Mouse (Mus musculus) heart, postnatal 25 days (tissue): ENCODE data around the gene Rnf187. TPM values are rescaled to one million over a fixed set of nuclear protein-coding genes. Genes with fewer than 3 reads are reported as not detected.

ENCODE experiments used
- DNase-seq: peaks from one replicate; pipeline ENCODE4 v3.0.0; 2022; ENCODE audit warnings: low spot score
- intact Hi-C: fragments of 180-260 bp; cut with DNase I; formaldehyde crosslinking; loops from one replicate; pipeline ENCODE4 v1.15.1; 2025
- total RNA-seq, 2 experiments: library from RNA; stranded (reverse); gene quantifications; 2 replicates each; pipeline ENCODE4 v1.2.3; 2021

The Rnf187 gene
- total RNA-seq, 2 experiments from 2014 or later, result 163 to 167 TPM

- no peak for DNase-seq
- intact Hi-C loops, result no loop called here
Observed at GRCm38 (mm10) chr11:58949480-58950431, 11.0 kb upstream of the Rnf187 start.

- DNase-seq, result no peak
- intact Hi-C loops, result no loop called here
Observed at GRCm38 (mm10) chr11:58948542-58949479, 10.1 kb upstream of the Rnf187 start, which contains the start of gene Hist3h2ba. TSS of gene Hist3h2ba (plus strand) at chr11:58948920.

- no peak for DNase-seq
- intact Hi-C loops, result no loop called here
Observed at GRCm38 (mm10) chr11:58947798-58948528, 9.2 kb upstream of the Rnf187 start.

GRCm38 (mm10) chr11:58947306-58947705 lies 8.6 kb upstream of the Rnf187 start:
- intact Hi-C loops, result no loop called here
- DNase-seq, result no peak

- DNase-seq, result no peak
- intact Hi-C loops, result no loop called here
Observed at GRCm38 (mm10) chr11:58944136-58944535, 5.4 kb upstream of the Rnf187 start.

- DNase-seq, result no peak
- intact Hi-C loops, result loop anchor here (2.0 to 10.0 kb wide), 2 partner anchors 18 to 356 kb away; partner anchors contain the start of gene Wnt3a
Observed at GRCm38 (mm10) chr11:58939088-58939439, 348 bp upstream of the Rnf187 start.

GRCm38 (mm10) chr11:58937909-58938308 lies 807 bp downstream of the Rnf187 start:
- intact Hi-C loops, result loop anchor here (2.0 to 10.0 kb wide), 2 partner anchors 19 to 357 kb away; partner anchors contain the start of gene Wnt3a
- no peak for DNase-seq

- DNase-seq, result no peak
- intact Hi-C loops, result loop anchor here (10.0 kb wide), 1 partner anchor 363 kb away; the partner anchor contains the start of gene Wnt3a
Observed at GRCm38 (mm10) chr11:58931576-58931975, 7.1 kb downstream of the Rnf187 start.

- intact Hi-C loops, result loop anchor here (10.0 kb wide), 1 partner anchor 365 kb away; the partner anchor contains the start of gene Wnt3a
- DNase-seq, result no peak
Observed at GRCm38 (mm10) chr11:58930254-58930653, 8.5 kb downstream of the Rnf187 start.

- intact Hi-C loops, result loop anchor here (10.0 kb wide), 1 partner anchor 365 kb away; the partner anchor contains the start of gene Wnt3a
- no peak for DNase-seq
Observed at GRCm38 (mm10) chr11:58929641-58930040, 9.1 kb downstream of the Rnf187 start.

GRCm38 (mm10) chr11:58929055-58929454 lies 9.7 kb downstream of the Rnf187 start:
- intact Hi-C loops, result no loop called here
- no peak for DNase-seq

GRCm38 (mm10) chr11:58927790-58928651 lies 10.7 kb downstream of the Rnf187 start:
- DNase-seq, result no peak
- intact Hi-C loops, result no loop called here

GRCm38 (mm10) chr11:58927053-58927452 lies 11.7 kb downstream of the Rnf187 start:
- DNase-seq, result no peak
- intact Hi-C loops, result no loop called here

GRCm38 (mm10) chr11:58926651-58927050 lies 12.1 kb downstream of the Rnf187 start:
- intact Hi-C loops, result no loop called here
- DNase-seq, result no peak

GRCm38 (mm10) chr11:58922420-58922819 lies 16.3 kb downstream of the Rnf187 start:
- no peak for DNase-seq
- intact Hi-C loops, result no loop called here

- intact Hi-C loops, result no loop called here
- no peak for DNase-seq
Observed at GRCm38 (mm10) chr11:58918759-58919158, 20.0 kb downstream of the Rnf187 start.

GRCm38 (mm10) chr11:58917745-58918366 lies 20.9 kb downstream of the Rnf187 start, which contains the start of gene Btnl10:
TSS of gene Btnl10 (plus strand) at chr11:58917908.
- intact Hi-C loops, result no loop called here
- DNase-seq, result no peak
